Mouse (Mus musculus) erythroblast, embryonic 14.5 days (primary cell): Measurements from ENCODE around the gene Nrxn3.

Experiments used
- GATA1 ChIP-seq: IDR thresholded peaks from 2 replicates; pipeline ENCODE4 v1.6.1; 2012; ENCODE audit warnings: low read length, inconsistent platforms, mixed read lengths
- TAL1 ChIP-seq: IDR thresholded peaks from 3 replicates; pipeline ENCODE4 v1.6.1; 2012; ENCODE audit warnings: low read length, inconsistent platforms, mixed read lengths

DNA sequence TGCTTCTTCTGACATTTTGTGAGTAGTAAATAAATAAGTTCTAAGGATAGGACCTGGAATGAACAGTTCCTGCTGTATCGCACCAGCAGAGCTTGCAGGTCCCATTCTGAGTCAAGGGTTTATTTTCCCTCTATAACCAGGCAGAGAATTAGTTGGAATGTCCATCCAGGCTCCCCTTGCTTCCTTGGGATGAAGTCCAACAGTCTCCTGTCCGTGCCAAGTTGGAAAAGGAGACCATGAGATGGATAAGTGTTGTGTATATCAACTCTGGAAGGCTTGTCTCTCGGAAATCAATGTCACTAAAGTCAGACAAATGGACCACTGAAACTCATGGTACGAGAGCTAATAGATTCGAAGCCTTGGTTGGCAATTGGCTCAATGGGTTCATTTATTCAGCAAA, 1087.5 kb downstream of the Nrxn3 start:
- TF ChIP-seq TAL1 (no peak), GATA1 (no peak)
